Mouse (Mus musculus): ENCODE results near the gene Itpkc. TPM values are rescaled to one million over a fixed set of nuclear protein-coding genes. Genes with fewer than 3 reads are reported as not detected.
"Not testable (repeated sequence)": the region's sequence is repeated elsewhere in the genome, so short reads cannot be mapped to it uniquely, and the experiment has no call there.

Gene Itpkc
- polyA plus RNA-seq, 1 experiment from 2014 or later: 7.6 TPM

GRCm38 (mm10) chr7:27258205-27258899 is 29.9 kb upstream of the Itpkc start, which contains the start of gene Numbl:
Gene Numbl, plus strand, starts transcription at chr7:27258433.
- Histone ChIP-seq H3K27me3 (no peaks in the 10 kb centered on the region), H3K4me2 (replicated peaks) (peak within 1 kb of the TSS; percentile 94), H3K9ac (replicated peaks) (peak within 1 kb of the TSS; percentile 91), H3K9me3 (no peaks in the 10 kb centered on the region), H3K4me1 (replicated peaks) (peaks cover 50% of the 10 kb centered on the region), H3K36me3 (peaks cover 25% of the 10 kb centered on the region), H3K27ac (peak within 1 kb of the TSS; percentile 92), H3K4me3 (replicated peaks) (peak within 1 kb of the TSS; percentile 73)
- WGBS: under 1% methylated on average over 44 of the region's 47 CpGs
- ATAC-seq: peak; percentile 78

- ATAC-seq: peak; percentile 18
- peak overlapping the region; percentile 73 for H3K4me3 ChIP-seq (replicated peaks)
- peak overlapping the region; percentile 92 for H3K27ac ChIP-seq
- 4% methylated on average over 6 of the region's 6 CpGs for WGBS
- peaks cover 50% of the 10 kb centered on the region for H3K4me1 ChIP-seq (replicated peaks)
- H3K4me2 ChIP-seq (replicated peaks): peak overlapping the region; percentile 94
- no peaks in the 10 kb centered on the region for H3K9me3 ChIP-seq
- H3K27me3 ChIP-seq: no peaks in the 10 kb centered on the region
- H3K36me3 ChIP-seq: peaks cover 25% of the 10 kb centered on the region
- H3K9ac ChIP-seq (replicated peaks): peak overlapping the region; percentile 37; the same call in 1 of the 2 replicates
These were observed 29.4 kb upstream of the Itpkc start for GRCm38 (mm10) chr7:27257852-27258204.

DNA sequence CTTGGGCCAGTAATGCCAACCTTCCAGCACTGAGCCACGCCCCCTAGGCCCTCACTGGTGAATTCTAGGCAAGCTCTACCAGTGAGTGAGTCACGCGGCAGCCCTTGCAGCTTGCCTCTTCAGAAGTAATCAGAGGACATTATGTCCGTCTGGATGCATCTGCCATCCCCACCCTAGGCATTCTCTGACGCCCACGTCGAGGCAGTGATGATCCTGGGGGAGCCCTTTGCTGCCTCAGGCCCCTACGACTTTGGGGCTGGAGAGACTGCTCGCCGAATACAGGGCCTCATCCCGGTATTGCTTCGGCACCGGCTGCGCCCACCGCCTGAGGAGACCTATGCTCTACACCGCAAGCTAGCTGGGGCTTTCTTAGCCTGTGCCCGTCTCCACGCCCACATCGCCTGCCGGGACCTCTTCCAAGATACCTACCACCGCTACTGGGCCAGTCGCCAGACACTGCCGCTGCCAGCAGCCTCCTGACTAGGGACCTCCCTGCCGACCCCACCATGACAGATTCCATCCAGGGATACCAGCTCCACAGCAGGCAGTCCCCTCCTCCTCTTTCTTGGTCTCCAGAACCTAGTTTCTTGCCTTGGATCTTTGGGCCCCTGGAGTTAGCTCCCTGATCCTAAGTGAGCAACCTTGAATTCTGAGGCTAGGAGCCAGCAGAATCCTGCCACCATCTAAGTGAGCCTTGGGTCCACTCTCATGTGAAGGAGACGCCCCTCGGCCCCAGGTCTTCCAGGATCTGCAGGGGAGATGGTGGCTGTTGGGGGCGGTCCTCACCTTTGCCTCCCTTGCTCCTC is 28.8 kb upstream of the Itpkc start:
- Histone ChIP-seq H3K9me3 (no peaks in the 10 kb centered on the region), H3K4me3 (replicated peaks) (peak overlapping the region; percentile 73), H3K27me3 (no peaks in the 10 kb centered on the region), H3K4me1 (replicated peaks) (peaks cover 50% of the 10 kb centered on the region), H3K27ac (peak overlapping the region; percentile 92), H3K36me3 (peaks cover 25% of the 10 kb centered on the region), H3K9ac (replicated peaks) (peak overlapping the region; percentile 37; the same call in 1 of the 2 replicates), H3K4me2 (replicated peaks) (peak overlapping the region; percentile 94)
- peak; percentile 5; the same call in 1 of the 2 replicates for ATAC-seq
- WGBS: 10% methylated on average over 27 of the region's 27 CpGs

DNA sequence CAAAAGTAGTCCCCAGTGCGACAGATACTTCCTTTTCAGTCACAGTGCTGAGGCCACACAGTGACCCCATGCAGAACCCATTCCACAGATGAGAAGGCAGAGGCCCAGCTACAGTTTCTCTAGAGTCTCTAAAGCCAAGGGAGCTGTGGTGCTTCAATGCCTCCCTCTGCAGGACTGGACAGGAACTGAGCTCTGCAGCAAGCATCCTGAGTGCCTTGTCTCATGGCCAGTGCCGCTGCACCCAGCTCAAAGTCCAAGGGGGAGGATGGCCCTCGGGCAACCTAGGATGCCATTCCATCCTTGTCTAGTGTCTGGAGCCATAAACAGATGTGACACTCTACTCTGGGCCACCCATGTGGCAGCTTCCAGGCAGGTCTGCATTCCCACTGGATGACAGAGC is 27.3 kb upstream of the Itpkc start:
- no peaks in the 10 kb centered on the region for H3K9me3 ChIP-seq
- H3K4me3 ChIP-seq (replicated peaks): no peak overlapping the region
- no peaks in the 10 kb centered on the region for H3K27me3 ChIP-seq
- H3K4me2 ChIP-seq (replicated peaks): no peak overlapping the region
- no peak overlapping the region for H3K9ac ChIP-seq (replicated peaks)
- peaks cover 36% of the 10 kb centered on the region for H3K4me1 ChIP-seq (replicated peaks)
- WGBS: 77% methylated on average over 3 of the region's 3 CpGs
- H3K36me3 ChIP-seq: peaks cover 30% of the 10 kb centered on the region
- H3K27ac ChIP-seq: no peak overlapping the region
- no peak for ATAC-seq

GRCm38 (mm10) chr7:27251946-27252345 is 23.5 kb upstream of the Itpkc start:
- Histone ChIP-seq H3K4me1 (replicated peaks) (peaks cover 8% of the 10 kb centered on the region), H3K9ac (replicated peaks) (no peak overlapping the region), H3K9me3 (no peaks in the 10 kb centered on the region), H3K27me3 (no peaks in the 10 kb centered on the region), H3K36me3 (peaks cover 43% of the 10 kb centered on the region), H3K4me3 (replicated peaks) (no peak overlapping the region), H3K4me2 (replicated peaks) (no peak overlapping the region), H3K27ac (no peak overlapping the region)
- 86% methylated on average over 6 of the region's 6 CpGs for WGBS
- no peak for ATAC-seq

DNA sequence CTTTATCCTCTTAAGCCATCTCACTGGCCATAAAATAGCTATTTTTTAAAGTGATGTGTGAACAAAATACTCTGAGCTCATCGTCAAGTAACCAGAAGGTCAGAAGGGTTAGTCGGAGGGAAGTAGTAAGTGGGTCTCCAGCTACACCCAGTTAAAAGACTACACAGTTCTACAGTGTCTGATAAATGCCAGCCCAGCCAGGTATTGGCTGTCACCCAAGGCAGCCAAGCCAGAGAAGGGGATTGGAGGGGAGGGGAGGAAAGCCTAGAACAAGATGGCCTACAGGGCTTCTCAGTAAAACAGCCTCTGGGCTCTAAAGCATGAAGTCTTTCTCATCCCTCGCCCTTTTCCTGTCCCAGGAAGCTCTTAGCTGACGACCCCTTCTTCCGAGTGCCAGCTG is 21.5 kb upstream of the Itpkc start:
- no peak for ATAC-seq
- Histone ChIP-seq H3K4me2 (replicated peaks) (no peak overlapping the region), H3K4me3 (replicated peaks) (no peak overlapping the region), H3K4me1 (replicated peaks) (no peaks in the 10 kb centered on the region), H3K9me3 (no peaks in the 10 kb centered on the region), H3K27me3 (no peaks in the 10 kb centered on the region), H3K9ac (replicated peaks) (no peak overlapping the region), H3K36me3 (peaks cover 60% of the 10 kb centered on the region), H3K27ac (no peak overlapping the region)
- WGBS: 85% methylated on average over 5 of the region's 5 CpGs

GRCm38 (mm10) chr7:27249146-27249545 is 20.7 kb upstream of the Itpkc start:
- H3K4me3 ChIP-seq (replicated peaks): no peak overlapping the region
- no peak overlapping the region for H3K9ac ChIP-seq (replicated peaks)
- H3K9me3 ChIP-seq: no peaks in the 10 kb centered on the region
- no peaks in the 10 kb centered on the region for H3K27me3 ChIP-seq
- no peak for ATAC-seq
- WGBS: 87% methylated on average over 2 of the region's 2 CpGs
- peaks cover 57% of the 10 kb centered on the region for H3K36me3 ChIP-seq
- no peak overlapping the region for H3K27ac ChIP-seq
- H3K4me1 ChIP-seq (replicated peaks): no peaks in the 10 kb centered on the region
- no peak overlapping the region for H3K4me2 ChIP-seq (replicated peaks)

- not testable (repeated sequence) for H3K4me3 ChIP-seq (replicated peaks); H3K9ac ChIP-seq (replicated peaks); H3K9me3 ChIP-seq; H3K4me2 ChIP-seq (replicated peaks); H3K27ac ChIP-seq; H3K4me1 ChIP-seq (replicated peaks); H3K27me3 ChIP-seq; ATAC-seq
- 83% methylated on average over 2 of the region's 2 CpGs for WGBS
- H3K36me3 ChIP-seq: peaks cover 71% of the 10 kb centered on the region
These were observed 15.6 kb upstream of the Itpkc start for GRCm38 (mm10) chr7:27244088-27244487.

DNA sequence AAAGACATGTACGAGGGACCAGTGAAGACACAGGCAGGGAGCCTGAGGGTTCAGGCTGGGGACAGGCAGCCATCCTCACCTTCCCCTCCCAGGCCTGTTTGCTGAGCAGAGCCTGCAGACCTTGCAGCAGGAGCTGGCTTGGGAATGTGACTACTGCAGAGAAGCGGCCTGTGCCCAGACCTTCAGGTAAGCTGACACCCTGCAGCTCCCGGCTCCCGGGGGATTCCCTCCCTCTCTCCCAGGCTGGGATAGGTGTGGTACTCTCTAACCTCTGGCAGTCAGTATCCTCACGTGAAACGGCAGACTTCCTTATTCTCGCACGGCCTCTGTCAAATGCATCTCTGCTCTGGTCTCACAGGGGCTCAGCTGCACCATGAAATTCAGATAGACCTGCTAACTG is 14.8 kb upstream of the Itpkc start:
- no peak overlapping the region for H3K4me2 ChIP-seq (replicated peaks)
- no peak for ATAC-seq
- WGBS: 69% methylated on average over 8 of the region's 8 CpGs
- H3K9me3 ChIP-seq: no peaks in the 10 kb centered on the region
- H3K27me3 ChIP-seq: no peaks in the 10 kb centered on the region
- H3K27ac ChIP-seq: no peak overlapping the region
- H3K4me3 ChIP-seq (replicated peaks): no peak overlapping the region
- no peak overlapping the region for H3K9ac ChIP-seq (replicated peaks)
- H3K4me1 ChIP-seq (replicated peaks): no peaks in the 10 kb centered on the region
- peaks cover 76% of the 10 kb centered on the region for H3K36me3 ChIP-seq

DNA sequence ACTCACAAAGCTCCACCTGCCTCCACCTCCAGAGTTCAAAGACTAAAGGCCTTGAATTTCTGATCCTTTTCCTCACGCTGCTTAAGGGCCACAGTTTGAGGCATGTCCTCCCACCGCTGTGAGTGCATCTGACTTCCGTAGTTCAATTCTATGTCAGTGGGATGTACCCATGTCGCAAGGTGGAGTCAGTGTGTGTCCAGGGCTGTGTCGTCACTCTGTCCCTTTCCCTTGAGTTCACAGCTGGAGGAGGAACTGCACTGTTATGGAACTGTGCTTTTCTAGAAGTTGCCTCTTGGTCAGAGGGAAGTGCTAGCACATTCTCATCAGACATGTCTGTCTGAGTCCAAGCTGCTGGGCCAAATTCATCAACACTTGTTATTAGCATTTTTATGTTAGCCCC is 10.1 kb upstream of the Itpkc start:
- Histone ChIP-seq H3K27ac (no peak overlapping the region), H3K9me3 (no peaks in the 10 kb centered on the region), H3K9ac (replicated peaks) (no peak overlapping the region), H3K27me3 (no peaks in the 10 kb centered on the region), H3K4me2 (replicated peaks) (no peak overlapping the region), H3K36me3 (peaks cover 51% of the 10 kb centered on the region), H3K4me3 (replicated peaks) (no peak overlapping the region), H3K4me1 (replicated peaks) (peaks cover 8% of the 10 kb centered on the region)
- 93% methylated on average over 5 of the region's 5 CpGs for WGBS
- ATAC-seq: no peak

DNA sequence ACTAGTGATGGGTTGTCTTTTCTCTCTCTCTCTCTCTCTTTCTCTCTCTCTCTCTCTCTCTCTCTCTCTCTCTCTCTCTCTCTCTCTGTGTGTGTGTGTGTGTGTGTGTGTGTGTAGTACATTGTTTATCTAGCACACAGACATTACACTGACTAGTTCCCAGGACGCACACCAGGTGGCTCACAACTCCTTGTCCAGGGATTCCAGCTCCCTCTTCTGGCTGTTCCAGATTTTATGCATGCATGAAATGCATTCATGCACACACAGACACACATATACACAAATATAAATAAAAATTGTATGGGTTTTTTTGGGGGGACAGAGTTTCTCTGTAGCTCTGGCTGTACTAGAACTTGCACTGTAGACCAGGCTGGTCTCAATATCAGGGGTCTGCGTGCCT is 9.1 kb upstream of the Itpkc start:
- WGBS: 86% methylated on average over 2 of the region's 2 CpGs
- H3K27ac ChIP-seq: no peak overlapping the region
- no peak for ATAC-seq

DNA sequence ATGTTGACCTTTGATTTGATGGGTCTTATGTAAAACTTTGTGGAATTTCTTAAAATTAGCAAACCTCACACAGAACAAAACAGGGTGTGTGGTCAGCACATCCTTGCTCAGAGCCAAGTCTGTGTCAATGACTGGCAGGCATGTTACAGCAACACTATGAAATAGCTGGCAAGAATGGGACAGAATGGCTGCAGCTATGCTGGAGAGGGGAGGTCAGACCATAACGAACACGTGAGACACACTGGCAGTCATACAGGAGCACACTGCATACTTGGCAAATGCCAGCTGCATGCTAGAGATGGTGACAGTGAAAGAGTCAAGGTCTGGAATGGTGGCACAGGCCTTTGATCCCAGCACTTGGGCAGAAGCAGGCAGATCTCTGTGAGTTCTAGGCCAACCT is 7.3 kb upstream of the Itpkc start:
- Histone ChIP-seq H3K4me3 (replicated peaks) (no peak overlapping the region), H3K4me1 (replicated peaks) (peaks cover 16% of the 10 kb centered on the region), H3K27me3 (no peaks in the 10 kb centered on the region), H3K9ac (replicated peaks) (no peak overlapping the region), H3K4me2 (replicated peaks) (no peak overlapping the region), H3K9me3 (no peaks in the 10 kb centered on the region), H3K36me3 (peaks cover 25% of the 10 kb centered on the region), H3K27ac (no peak overlapping the region)
- ATAC-seq: no peak
- 91% methylated on average over 2 of the region's 2 CpGs for WGBS

More for the DNA sequence above, 9.1 kb upstream of the Itpkc start:
- Histone ChIP-seq H3K9ac (replicated peaks) (no peak overlapping the region), H3K36me3 (peaks cover 43% of the 10 kb centered on the region), H3K4me1 (replicated peaks) (peaks cover 12% of the 10 kb centered on the region), H3K4me2 (replicated peaks) (no peak overlapping the region), H3K27me3 (no peaks in the 10 kb centered on the region), H3K4me3 (replicated peaks) (no peak overlapping the region), H3K9me3 (no peaks in the 10 kb centered on the region)
